Mouse (Mus musculus): ENCODE data around the gene Spaca7.
"Not testable (repeated sequence)": the region's sequence is repeated elsewhere in the genome, so short reads cannot be mapped to it uniquely, and the experiment has no call there.

Spaca7 gene

DNA sequence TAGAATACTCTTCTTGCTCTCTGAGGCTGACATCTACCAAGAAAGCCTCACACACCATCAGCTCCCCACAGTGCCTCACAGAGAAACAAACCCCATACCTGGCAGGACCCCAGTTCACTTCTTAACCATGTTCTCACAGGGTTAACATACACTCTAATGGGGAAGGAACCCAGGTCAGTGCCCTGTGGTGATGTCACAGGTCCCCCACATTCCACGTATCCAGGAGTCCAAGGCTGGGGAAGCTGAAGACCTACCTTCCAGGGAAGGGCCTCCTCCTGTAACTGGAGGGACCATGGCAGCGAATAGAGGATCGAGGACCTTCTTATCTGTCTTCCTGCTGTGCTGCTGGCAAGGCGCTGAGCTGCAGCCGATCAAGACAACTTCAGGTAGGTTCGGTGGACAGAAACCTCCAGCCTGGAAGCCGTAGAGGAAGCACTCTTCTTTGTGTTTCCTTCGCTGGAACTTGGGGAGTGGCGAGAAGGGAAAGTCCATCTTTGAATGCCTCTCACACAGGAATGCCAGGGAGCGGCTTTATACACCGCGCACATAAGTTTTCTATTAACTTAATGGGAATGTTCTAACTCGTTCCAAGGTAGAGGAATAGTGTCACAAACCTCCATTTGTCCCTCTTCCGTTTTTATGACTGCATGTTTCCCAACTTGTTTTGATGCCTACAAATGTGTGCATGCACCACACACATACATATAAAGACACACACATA lies at the start of gene Spaca7:
Gene Spaca7 (plus strand): TSS at position 216 of the 721 bp plus-strand sequence.
- no peak for DNase-seq

DNA sequence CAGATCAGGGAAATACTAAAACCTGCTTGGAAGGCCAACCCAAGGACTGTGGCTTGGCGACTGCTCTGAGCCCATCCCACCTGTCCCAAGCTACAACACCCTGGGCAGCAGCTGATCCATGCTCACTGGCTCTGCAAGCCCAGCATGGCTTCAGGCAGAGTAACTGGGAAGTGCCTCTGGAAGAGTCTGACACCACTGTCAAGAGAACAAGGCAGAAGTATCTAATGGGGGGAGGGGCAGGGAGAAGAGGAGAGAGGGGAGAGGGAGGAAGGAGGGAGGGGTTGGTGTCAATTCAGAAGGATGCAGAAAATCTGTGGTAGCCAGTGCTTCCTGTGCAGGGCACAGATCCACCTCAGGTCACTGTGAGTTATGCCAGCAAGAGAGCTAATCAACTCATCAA lies 48.5 kb upstream of the Spaca7 start:
- no peak for DNase-seq

- no peak for DNase-seq
These were observed 44.2 kb upstream of the Spaca7 start for GRCm38 (mm10) chr8:12528659-12529058.

- DNase-seq, result no peak
These were observed 37.2 kb upstream of the Spaca7 start for GRCm38 (mm10) chr8:12535617-12536016.

DNA sequence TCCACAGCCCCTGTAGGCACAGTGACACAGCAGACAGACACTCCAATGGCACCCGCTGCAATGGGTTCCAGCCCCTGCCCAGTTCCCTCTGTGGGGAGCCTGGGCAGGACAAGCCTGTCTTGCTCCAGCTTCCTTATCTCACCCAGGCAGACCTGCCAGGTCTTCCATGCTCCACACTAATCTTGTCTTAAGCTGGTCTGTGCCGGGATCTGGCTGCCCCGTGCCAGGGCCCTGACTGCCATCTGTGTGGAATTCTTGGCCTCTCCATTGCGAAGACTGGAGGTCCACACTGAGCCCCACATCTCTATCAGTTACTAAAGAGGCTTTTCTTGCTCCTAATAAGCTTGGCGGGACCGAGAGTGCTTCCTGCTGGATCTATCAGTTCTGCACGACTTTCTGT lies 36.5 kb upstream of the Spaca7 start:
- no peak for DNase-seq

DNA sequence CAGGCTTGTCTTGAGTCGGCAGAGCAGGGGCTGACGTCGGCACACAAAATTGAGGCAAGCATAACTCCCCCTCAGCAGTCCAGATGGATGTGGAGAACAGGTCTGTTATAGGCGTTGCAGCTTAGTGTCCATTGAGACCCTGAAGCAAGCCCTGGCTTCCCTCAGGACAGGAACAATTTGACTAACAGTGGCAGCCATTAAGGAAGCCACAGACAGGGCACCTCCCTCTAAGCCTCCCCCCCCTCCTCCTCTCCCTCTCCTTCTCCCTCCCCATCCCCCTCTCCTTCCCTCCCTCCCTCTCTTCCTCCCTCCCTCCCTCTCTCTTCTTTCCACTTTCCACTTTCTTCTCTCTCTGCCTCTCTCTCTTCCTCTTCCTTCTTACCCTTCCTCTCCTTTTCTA lies 27.6 kb upstream of the Spaca7 start:
- no peak for DNase-seq

DNA sequence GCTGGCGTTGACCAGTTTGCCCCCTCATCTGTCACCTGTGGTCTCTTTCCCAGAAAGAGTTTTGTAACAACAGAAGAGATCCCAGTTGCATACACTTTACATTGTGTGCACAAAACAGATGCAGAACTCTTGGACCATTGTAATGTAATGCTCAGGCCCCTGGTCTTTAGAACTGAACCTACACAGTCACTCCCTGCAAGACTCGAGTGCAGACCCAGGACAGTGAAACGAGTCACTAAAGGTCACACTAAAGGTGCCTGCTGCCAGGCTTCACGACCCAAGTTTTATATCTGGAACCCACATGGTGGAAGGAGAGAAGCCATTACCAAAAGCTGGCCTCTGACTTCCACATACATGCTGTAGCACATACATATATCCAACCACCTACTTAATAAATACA lies 27.2 kb upstream of the Spaca7 start:
- no peak for DNase-seq

DNA sequence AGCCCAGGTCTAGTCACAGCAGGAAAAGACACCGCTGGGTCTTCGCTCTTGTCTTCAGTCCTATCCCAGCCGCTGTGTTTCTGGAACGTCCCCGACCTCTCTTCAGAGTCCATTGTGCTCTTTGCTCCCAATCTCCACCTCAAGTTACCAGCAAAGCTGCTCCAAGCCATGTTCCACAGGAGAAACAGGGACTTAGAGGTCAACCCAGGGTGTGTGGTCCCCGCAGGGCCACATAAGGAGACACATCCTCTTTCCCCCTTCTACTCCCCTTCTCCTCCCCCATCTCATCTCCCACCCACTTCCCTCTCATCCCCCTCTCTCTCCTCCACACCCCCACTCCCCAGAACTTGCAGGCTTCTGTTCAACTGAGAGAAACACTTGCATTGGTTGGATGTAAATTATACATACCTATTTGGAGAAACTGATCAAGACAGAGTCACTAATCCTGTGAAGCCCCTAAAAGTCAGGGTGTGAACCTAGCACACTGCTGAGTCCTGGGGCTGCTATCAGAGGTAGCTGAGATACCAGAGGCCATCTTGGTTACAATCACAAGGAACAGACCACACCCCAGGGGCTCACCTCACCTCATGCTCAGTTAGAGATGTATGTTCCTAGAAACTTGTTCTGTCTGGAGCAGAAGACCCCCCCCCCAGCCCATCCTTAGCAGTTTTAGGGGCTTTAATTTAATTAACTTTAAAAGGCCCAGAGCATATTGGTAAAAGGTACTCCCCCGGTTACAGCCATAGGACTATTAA lies 25.2 kb upstream of the Spaca7 start:
- DNase-seq, result no peak

DNA sequence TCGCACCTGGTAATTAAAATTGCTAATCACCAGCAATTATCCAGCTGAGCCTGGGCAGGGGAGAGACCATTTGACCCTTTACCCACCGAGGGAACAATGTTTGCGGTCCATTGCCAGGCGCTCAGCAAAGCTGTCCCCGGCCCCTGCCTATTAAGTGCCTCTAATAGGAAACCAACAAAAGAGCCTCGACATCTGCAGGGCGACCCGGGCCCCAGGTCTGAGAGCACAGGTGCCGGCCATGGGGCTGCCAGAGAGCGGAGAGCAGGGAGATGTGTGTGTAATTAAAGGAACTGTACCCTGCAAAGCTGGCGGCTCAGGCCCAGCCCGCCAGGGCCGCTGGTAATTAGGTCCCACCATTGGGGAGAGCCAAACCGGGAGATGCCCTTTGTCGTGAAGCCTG lies 24.6 kb upstream of the Spaca7 start:
- no peak for DNase-seq

DNA sequence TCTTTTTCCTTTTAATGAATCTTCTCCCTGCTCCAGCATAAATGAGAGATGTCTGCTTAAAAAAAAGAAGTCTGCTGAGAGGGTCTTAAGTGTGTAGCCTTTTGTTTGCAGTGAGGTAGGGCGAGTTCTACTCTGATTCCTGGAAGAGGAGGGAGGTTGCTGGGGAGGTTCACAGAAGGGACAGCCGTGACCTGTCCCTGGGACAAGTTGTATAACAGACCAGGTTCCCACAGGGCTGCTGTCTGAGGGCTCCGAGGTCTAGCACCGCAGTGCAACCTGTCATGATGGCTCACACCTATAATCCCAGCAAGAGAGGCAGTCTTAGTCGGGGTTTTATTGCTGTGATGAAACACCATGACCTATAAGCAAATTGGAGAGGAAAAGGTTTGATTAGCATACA lies 24.1 kb upstream of the Spaca7 start:
- DNase-seq, result no peak

GRCm38 (mm10) chr8:12555515-12556145 lies 17.2 kb upstream of the Spaca7 start:
- no peak for DNase-seq

DNA sequence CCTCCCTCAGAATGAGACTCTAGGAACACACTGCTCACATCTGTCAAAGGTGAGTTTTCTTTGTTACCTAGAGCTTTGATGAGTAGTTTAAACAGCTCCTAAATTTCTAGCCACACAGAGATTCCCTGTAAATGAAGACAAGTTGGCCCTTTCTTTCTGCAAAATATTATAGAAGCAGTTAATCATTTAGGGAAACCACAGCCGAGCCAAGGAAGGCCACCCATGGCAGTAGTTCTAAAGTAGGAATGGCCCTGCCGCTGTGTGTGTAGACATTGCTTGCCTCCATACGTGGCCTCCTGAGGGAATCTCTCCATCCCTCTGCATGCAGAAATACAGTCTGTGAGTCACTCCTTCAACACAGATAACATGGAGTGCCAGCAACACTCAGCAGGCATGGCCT lies 14.0 kb upstream of the Spaca7 start:
- DNase-seq, result no peak

DNA sequence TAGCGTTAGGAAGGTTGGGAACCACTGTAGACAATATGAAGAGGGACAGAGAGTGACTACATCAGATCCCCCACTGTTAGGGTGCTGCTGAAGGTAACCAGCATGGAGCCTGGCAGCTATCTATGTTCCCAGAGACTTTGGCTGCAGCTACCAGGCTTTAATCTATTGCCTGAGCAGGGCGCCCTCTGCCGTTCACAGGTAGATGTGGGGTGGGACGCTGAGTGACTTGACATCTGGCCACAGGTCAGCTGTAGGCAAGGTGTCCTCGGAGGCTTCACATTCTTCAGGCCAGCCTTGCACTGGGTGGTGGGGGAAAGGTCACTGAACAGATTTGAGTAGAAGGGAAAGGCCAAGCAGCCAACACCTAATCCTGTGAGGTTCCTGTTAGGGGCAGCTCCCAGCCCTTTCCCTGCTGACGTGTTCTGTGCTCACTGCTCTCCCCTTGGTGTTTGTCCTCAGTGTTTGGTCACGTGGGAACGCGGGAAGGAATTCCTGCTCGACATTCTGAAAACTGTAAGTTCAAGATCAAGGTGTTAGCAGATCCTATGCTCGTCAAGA lies 11.3 kb upstream of the Spaca7 start:
- DNase-seq, result peak; percentile 15

- DNase-seq, result no peak
These were observed 8.5 kb upstream of the Spaca7 start for GRCm38 (mm10) chr8:12564307-12564706.

DNA sequence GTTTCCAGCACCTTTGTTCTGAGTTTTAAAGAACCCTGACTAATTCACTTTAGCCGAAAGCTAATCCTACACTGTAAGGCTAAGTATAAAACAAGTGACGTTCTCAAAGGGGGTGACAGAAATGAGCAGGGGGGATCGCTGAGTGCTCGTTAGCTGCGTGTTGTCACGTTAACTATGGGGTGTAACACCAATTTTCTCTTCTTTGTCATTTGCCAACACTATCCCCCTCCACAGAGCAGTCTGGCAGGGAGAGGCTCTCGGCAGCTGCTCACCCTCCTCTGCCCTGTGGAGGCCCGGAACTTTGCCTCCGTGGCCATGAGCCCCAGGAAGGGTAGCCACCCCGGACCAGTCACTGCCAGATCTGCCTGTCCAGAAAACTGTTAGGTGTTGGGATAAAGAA lies 7.3 kb upstream of the Spaca7 start:
- DNase-seq, result no peak

- no peak for DNase-seq
These were observed 6.3 kb upstream of the Spaca7 start for GRCm38 (mm10) chr8:12566509-12566908.

GRCm38 (mm10) chr8:12576003-12576402 lies 3.2 kb downstream of the Spaca7 start:
- no peak for DNase-seq

GRCm38 (mm10) chr8:12576739-12577138 lies 3.9 kb downstream of the Spaca7 start:
- no peak for DNase-seq

GRCm38 (mm10) chr8:12579339-12579999 lies 6.6 kb downstream of the Spaca7 start:
- DNase-seq, result not testable (repeated sequence)

DNA sequence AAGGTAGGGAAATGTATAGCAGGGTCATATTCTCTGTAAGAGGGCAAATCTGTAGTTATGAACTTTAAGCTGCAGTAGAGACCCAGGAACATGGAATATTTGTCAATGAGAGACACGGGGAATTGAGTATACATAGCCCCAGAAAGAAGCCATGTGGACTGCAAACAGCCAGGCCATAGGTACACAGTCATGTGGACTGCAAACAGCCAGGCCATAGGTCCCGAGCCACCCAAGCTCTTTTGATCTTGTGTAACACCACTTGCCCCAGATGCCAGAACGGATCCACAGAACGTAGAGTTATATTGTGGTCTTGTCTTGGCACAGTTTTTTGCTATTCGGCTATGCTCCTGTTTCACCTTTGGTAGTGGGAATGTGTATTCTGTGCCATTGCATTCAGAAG lies 11.0 kb downstream of the Spaca7 start:
- no peak for DNase-seq

DNA sequence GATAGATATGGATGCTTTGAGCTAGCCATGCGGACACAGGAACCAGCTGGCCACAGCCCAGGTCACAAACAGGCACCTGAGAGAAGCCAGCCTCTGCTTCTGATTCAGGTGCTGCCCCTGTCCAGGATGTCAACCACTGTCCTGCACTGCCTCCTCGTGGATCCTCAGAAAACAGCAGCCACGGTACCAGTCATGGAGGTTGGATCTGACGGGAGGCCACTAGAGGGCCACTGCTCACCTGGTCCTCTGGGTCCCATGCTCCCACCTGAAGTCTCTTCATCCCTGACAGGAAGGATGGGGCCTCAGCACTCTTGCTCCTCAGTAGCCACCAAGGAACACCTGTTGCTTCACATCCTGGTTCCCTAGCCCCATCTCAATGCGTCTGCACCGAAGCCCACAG lies 34.4 kb downstream of the Spaca7 start:
- peak; percentile 62 for DNase-seq

GRCm38 (mm10) chr8:12608810-12609209 lies 36.0 kb downstream of the Spaca7 start:
- no peak for DNase-seq

- DNase-seq, result no peak
These were observed 37.1 kb downstream of the Spaca7 start for GRCm38 (mm10) chr8:12609752-12610449.

Measured in cerebellum, adult 9-11 months (tissue).